Mouse (Mus musculus): Measurements from ENCODE around the gene Cc2d2b. TPM values are rescaled to one million over a fixed set of nuclear protein-coding genes. Genes with fewer than 3 reads are reported as not detected.
A peak's percentile ranks its signal among the peaks of the same experiment; 100 is the strongest.

Cc2d2b gene
- polyA plus RNA-seq, 1 experiment from 2014 or later: 0.26 TPM

DNA sequence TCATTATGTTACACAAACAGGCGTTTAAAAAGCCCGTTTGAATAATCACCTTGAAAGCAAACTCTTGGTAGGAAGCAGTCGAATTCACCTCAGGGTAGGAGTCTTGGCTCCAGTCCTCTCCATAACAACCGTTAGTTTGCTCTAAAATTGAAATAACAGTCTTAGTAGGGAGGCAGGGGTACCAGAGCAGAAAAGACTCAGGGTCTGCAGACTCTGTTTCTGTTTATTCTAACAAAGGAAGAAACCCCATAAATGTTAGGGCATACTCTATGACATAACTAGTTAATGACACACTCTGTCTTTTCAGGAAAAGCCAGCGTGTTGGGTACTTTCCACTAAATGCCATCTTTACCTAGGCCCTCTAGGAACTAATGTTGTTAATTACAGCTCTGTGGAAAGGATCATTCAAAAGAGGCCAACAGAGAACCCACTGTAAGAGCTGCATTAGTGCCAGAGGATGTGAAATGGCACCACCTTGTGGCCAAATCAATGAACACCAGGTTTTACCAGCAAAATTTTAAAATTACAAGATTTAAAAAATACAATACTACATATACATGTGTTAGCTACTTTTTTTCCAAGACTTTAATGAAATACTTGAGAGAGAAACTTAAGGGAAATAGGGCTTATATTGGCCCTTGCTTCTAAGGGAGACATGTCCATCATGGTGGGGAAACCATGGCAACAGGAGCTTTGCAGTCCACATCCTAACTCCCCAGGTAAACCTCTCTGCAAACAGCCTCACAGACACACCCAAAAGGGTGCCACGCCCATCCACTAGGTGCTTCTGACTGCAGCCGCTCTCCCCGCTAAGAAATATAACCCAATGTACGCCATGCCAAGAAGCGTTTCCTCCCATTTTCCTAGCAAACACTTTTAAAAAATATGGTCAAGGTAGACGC lies 26.2 kb upstream of the Cc2d2b start:
- Histone ChIP-seq H3K9me3 (ENCODE audit: control insufficient read depth, low read length) (no peaks in the 10 kb centered on the region), H3K4me2 (ENCODE audit: low read length) (no peak overlapping the region), H3K9ac (replicated peaks; ENCODE audit: low read length) (no peak overlapping the region), H3K36me3 (ENCODE audit: control insufficient read depth, insufficient read depth, low read length) (no peaks in the 10 kb centered on the region), H3K4me1 (ENCODE audit: control insufficient read depth, insufficient read depth, low read length) (no peaks in the 10 kb centered on the region), H3K27me3 (ENCODE audit: control insufficient read depth, insufficient read depth, low read length) (no peaks in the 10 kb centered on the region), H3K4me3 (replicated peaks; ENCODE audit: low read depth, low read length) (no peak overlapping the region), H3K27ac (replicated peaks; ENCODE audit: low read depth, low read length) (no peak overlapping the region)
- 57% methylated on average over 11 of the region's 11 CpGs for WGBS
- peak; percentile 79 for ATAC-seq (ENCODE audit: low FRiP score, low TSS enrichment)
- peak; percentile 87 for DNase-seq

DNA sequence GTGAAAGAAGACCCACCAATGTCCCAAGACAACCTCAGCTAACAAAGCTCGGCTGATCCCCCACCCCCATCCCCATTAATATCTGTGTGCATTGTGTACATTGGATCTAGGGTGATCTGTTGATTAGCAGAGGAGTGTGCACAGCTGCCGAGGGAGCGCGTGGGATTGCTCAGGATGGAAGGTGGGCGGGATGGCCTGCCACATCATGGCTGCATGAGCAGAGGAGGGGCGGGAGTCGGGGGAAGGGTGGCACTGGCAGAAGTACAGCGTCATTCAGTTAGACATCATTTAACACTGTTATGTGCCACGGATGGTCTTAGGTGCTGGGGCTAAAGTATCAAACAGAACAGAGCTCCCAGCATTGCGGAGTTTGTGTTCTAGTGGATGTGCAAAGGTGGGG lies 25.0 kb upstream of the Cc2d2b start:
- H3K4me2 ChIP-seq (ENCODE audit: low read length): no peak overlapping the region
- H3K27ac ChIP-seq (replicated peaks; ENCODE audit: low read depth, low read length): no peak overlapping the region
- H3K4me3 ChIP-seq (replicated peaks; ENCODE audit: low read depth, low read length): no peak overlapping the region
- no peak for DNase-seq
- ATAC-seq (ENCODE audit: low FRiP score, low TSS enrichment): no peak
- no peaks in the 10 kb centered on the region for H3K9me3 ChIP-seq (ENCODE audit: control insufficient read depth, low read length)
- H3K27me3 ChIP-seq (ENCODE audit: control insufficient read depth, insufficient read depth, low read length): no peaks in the 10 kb centered on the region
- H3K36me3 ChIP-seq (ENCODE audit: control insufficient read depth, insufficient read depth, low read length): no peaks in the 10 kb centered on the region
- no peaks in the 10 kb centered on the region for H3K4me1 ChIP-seq (ENCODE audit: control insufficient read depth, insufficient read depth, low read length)
- WGBS: 68% methylated on average over 10 of the region's 10 CpGs
- no peak overlapping the region for H3K9ac ChIP-seq (replicated peaks; ENCODE audit: low read length)

DNA sequence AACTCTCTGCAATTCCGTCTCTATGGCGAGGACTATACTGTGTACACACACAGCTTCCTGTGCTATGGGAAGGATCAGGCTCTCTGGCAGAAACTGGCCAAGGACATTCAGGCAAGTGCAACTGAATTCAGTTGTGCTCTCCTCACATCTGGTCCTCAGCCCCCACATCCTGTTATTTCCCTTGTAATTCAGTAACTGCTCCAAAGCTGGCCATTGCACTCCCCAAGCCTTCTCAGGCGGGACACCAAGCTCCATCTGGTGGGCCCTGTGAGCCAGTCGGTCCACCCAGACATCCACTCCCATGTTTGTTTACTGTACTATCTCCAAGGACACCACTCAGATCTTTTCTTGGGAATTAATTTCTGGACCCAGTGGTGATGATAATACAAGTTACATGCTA lies 22.4 kb upstream of the Cc2d2b start:
- no peaks in the 10 kb centered on the region for H3K27me3 ChIP-seq (ENCODE audit: control insufficient read depth, insufficient read depth, low read length)
- 81% methylated on average over 4 of the region's 4 CpGs for WGBS
- H3K9me3 ChIP-seq (ENCODE audit: control insufficient read depth, low read length): no peaks in the 10 kb centered on the region
- no peak overlapping the region for H3K9ac ChIP-seq (replicated peaks; ENCODE audit: low read length)
- H3K4me1 ChIP-seq (ENCODE audit: control insufficient read depth, insufficient read depth, low read length): no peaks in the 10 kb centered on the region
- DNase-seq: no peak
- H3K4me2 ChIP-seq (ENCODE audit: low read length): no peak overlapping the region
- H3K27ac ChIP-seq (replicated peaks; ENCODE audit: low read depth, low read length): no peak overlapping the region
- H3K36me3 ChIP-seq (ENCODE audit: control insufficient read depth, insufficient read depth, low read length): no peaks in the 10 kb centered on the region; the same call in 1 of the 2 replicates
- no peak overlapping the region for H3K4me3 ChIP-seq (replicated peaks; ENCODE audit: low read depth, low read length)
- no peak for ATAC-seq (ENCODE audit: low FRiP score, low TSS enrichment)

DNA sequence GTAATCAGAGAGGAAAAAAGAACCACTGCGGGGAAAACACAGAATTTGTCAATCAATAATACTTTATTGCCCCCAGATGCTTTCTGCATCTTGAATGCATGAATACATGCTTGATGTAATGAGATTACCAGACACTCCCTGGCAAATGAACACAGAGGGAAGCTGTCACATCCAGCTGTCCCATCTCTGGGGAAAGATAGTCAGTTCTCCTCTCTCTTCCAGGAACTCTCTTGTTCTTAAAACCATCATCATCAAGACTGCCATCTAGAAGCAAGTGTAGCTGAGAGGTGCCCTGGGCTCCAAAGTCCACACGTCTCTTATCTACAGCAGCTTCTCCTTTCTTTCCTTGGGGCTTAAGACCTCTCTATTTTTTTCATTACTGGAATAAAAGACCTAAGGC lies 21.9 kb upstream of the Cc2d2b start:
- no peak overlapping the region for H3K4me3 ChIP-seq (replicated peaks; ENCODE audit: low read depth, low read length)
- H3K9ac ChIP-seq (replicated peaks; ENCODE audit: low read length): no peak overlapping the region
- no peaks in the 10 kb centered on the region for H3K9me3 ChIP-seq (ENCODE audit: control insufficient read depth, low read length)
- DNase-seq: no peak
- H3K27me3 ChIP-seq (ENCODE audit: control insufficient read depth, insufficient read depth, low read length): no peaks in the 10 kb centered on the region
- no peak overlapping the region for H3K4me2 ChIP-seq (ENCODE audit: low read length)
- no peak overlapping the region for H3K27ac ChIP-seq (replicated peaks; ENCODE audit: low read depth, low read length)
- 74% methylated on average over 2 of the region's 2 CpGs for WGBS
- ATAC-seq (ENCODE audit: low FRiP score, low TSS enrichment): no peak
- H3K4me1 ChIP-seq (ENCODE audit: control insufficient read depth, insufficient read depth, low read length): no peaks in the 10 kb centered on the region
- no peaks in the 10 kb centered on the region; the same call in 1 of the 2 replicates for H3K36me3 ChIP-seq (ENCODE audit: control insufficient read depth, insufficient read depth, low read length)

DNA sequence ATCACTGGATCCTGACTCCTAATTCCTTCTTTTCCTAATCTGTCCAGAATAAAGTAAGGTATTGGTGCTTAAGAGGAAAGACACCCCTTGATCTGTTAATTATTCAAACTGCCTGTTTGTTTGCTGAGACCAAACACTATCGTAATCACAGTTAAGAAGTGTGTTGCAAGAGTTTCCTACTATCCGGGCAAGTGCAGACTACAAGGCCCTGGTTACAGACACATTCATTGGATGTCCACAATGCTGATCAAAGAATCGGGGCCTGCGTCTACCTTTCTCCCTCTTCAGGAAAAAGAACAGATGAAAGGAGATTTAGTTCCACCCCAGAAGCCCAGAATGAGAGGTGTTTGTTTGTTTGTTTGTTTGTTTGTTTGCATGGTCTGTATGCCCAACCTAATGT lies 20.3 kb upstream of the Cc2d2b start:
- no peak for DNase-seq

DNA sequence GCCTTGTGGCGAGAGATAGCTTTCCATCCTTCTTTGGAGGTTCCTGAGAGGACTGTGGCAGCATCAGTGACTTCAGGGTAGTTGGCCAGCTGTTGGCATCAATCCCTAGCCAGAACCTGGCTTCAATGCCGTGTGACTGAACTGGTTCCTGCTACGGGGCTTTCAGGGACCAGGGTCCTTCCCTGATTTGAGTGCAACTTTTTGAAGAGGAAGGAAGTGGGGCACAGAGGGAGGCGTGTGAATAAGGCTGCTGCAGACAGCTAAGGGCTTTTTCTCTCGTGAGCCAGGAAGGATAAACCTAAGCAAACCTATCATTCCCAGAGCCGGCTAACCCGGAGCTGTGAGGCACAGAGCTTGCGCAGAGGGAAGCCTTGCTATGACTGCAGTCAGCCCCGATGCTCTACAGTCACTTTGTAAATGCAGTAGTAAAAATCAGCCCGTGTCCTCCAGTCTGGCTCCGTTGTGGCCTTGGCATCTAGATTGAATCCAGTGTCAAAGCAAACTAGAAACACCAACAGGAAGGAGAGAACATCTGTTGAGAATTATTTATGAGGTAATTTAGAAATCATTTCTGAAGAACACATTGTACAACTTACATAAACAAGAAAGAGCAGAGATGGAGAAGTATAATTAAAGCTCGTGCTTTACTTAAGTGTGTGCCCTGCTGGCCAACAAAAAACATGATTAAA lies 19.7 kb upstream of the Cc2d2b start:
- Histone ChIP-seq H3K27me3 (ENCODE audit: control insufficient read depth, insufficient read depth, low read length) (no peaks in the 10 kb centered on the region), H3K9me3 (ENCODE audit: control insufficient read depth, low read length) (no peaks in the 10 kb centered on the region), H3K4me2 (ENCODE audit: low read length) (no peak overlapping the region), H3K9ac (replicated peaks; ENCODE audit: low read length) (no peak overlapping the region), H3K4me1 (ENCODE audit: control insufficient read depth, insufficient read depth, low read length) (no peaks in the 10 kb centered on the region), H3K36me3 (ENCODE audit: control insufficient read depth, insufficient read depth, low read length) (no peaks in the 10 kb centered on the region; the same call in 1 of the 2 replicates), H3K4me3 (replicated peaks; ENCODE audit: low read depth, low read length) (no peak overlapping the region), H3K27ac (replicated peaks; ENCODE audit: low read depth, low read length) (no peak overlapping the region)
- DNase-seq: no peak
- no peak for ATAC-seq (ENCODE audit: low FRiP score, low TSS enrichment)
- WGBS: 80% methylated on average over 12 of the region's 12 CpGs

More for the DNA sequence above, 20.3 kb upstream of the Cc2d2b start:
- H3K4me3 ChIP-seq (replicated peaks; ENCODE audit: low read depth, low read length): no peak overlapping the region
- H3K9me3 ChIP-seq (ENCODE audit: control insufficient read depth, low read length): no peaks in the 10 kb centered on the region
- H3K4me1 ChIP-seq (ENCODE audit: control insufficient read depth, insufficient read depth, low read length): no peaks in the 10 kb centered on the region
- H3K4me2 ChIP-seq (ENCODE audit: low read length): no peak overlapping the region
- no peak for ATAC-seq (ENCODE audit: low FRiP score, low TSS enrichment)
- H3K27me3 ChIP-seq (ENCODE audit: control insufficient read depth, insufficient read depth, low read length): no peaks in the 10 kb centered on the region
- H3K36me3 ChIP-seq (ENCODE audit: control insufficient read depth, insufficient read depth, low read length): no peaks in the 10 kb centered on the region; the same call in 1 of the 2 replicates
- H3K27ac ChIP-seq (replicated peaks; ENCODE audit: low read depth, low read length): no peak overlapping the region
- WGBS: 94% methylated on average over 4 of the region's 4 CpGs
- no peak overlapping the region for H3K9ac ChIP-seq (replicated peaks; ENCODE audit: low read length)

DNA sequence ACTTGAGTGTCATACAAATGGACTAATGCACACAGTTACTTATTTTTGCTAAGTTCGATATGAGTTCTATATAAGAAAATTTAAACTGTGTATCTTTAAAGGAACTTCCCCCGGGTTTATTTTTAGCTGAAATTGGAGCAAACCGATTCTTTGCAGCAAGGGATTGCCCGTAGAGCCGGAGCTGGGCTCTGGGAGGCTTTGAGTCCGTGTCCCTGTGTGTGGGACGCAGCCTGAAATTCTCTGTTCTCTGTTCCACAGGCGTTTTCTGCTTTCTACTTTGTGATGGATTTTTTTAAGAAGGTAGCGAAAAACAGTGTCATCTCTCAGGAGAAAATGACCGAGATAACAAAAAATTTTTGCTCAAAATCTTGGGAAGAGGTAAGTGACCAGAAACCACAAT lies 15.1 kb upstream of the Cc2d2b start:
- Histone ChIP-seq H3K4me3 (replicated peaks; ENCODE audit: low read depth, low read length) (no peak overlapping the region), H3K4me2 (ENCODE audit: low read length) (no peak overlapping the region), H3K9ac (replicated peaks; ENCODE audit: low read length) (no peak overlapping the region), H3K27ac (replicated peaks; ENCODE audit: low read depth, low read length) (no peak overlapping the region), H3K36me3 (ENCODE audit: control insufficient read depth, insufficient read depth, low read length) (no peaks in the 10 kb centered on the region; the same call in 1 of the 2 replicates), H3K27me3 (ENCODE audit: control insufficient read depth, insufficient read depth, low read length) (no peaks in the 10 kb centered on the region), H3K4me1 (ENCODE audit: control insufficient read depth, insufficient read depth, low read length) (peaks cover 7% of the 10 kb centered on the region), H3K9me3 (ENCODE audit: control insufficient read depth, low read length) (no peaks in the 10 kb centered on the region)
- 79% methylated on average over 10 of the region's 10 CpGs for WGBS
- no peak for DNase-seq
- ATAC-seq (ENCODE audit: low FRiP score, low TSS enrichment): no peak

DNA sequence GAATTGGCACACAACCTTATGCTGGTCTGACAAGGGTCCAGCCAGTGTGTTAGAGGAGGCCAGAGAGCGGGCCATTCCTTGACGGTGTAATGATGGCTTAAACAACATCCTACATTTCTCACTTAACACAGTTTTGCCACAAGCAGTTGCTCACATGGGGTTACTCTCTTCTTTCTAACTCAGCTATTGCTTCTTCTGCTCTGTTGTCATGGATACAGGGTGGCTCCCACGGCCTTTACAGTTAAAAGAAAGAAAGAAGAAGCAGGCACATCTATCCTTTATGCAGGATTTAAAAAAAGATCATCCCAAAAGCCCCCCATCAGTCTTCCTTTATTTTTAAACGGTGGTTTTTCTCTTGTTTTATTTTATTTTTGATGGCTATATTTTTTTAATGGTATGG lies 14.7 kb upstream of the Cc2d2b start:
- Histone ChIP-seq H3K36me3 (ENCODE audit: control insufficient read depth, insufficient read depth, low read length) (no peaks in the 10 kb centered on the region; the same call in 1 of the 2 replicates), H3K27me3 (ENCODE audit: control insufficient read depth, insufficient read depth, low read length) (no peaks in the 10 kb centered on the region), H3K9ac (replicated peaks; ENCODE audit: low read length) (no peak overlapping the region), H3K4me2 (ENCODE audit: low read length) (no peak overlapping the region), H3K9me3 (ENCODE audit: control insufficient read depth, low read length) (no peaks in the 10 kb centered on the region), H3K27ac (replicated peaks; ENCODE audit: low read depth, low read length) (no peak overlapping the region), H3K4me3 (replicated peaks; ENCODE audit: low read depth, low read length) (no peak overlapping the region), H3K4me1 (ENCODE audit: control insufficient read depth, insufficient read depth, low read length) (peaks cover 7% of the 10 kb centered on the region)
- peak; percentile 59 for DNase-seq
- 40% methylated on average over 4 of the region's 4 CpGs for WGBS
- no peak for ATAC-seq (ENCODE audit: low FRiP score, low TSS enrichment)

Measured in midbrain, embryonic 14.5 days (tissue).